Mouse (Mus musculus) heart, adult 2 months (tissue): ENCODE data around the gene Dis3l2.

ENCODE experiments used
- CTCF ChIP-seq: fragments of 200-600 bp; IDR thresholded peaks from 2 replicates; pipeline ENCODE4 v1.8.1; 2022; ENCODE audit warnings: antibody characterized with exemption, mild to moderate bottlenecking, moderate library complexity
- EP300 ChIP-seq: fragments of 200-500 bp; IDR thresholded peaks from 2 replicates; pipeline ENCODE4 v1.6.1; 2011; ENCODE audit warnings: low read depth, low read length, control low read depth; ENCODE audit not compliant: insufficient read depth
- POLR2A ChIP-seq: fragments of 200-500 bp; IDR thresholded peaks from 2 replicates; pipeline ENCODE4 v1.6.1; 2011; ENCODE audit warnings: mild to moderate bottlenecking, low read depth, low read length, control low read depth; ENCODE audit not compliant: insufficient read depth

GRCm38 (mm10) chr1:87036334-87036733, 332.7 kb downstream of the Dis3l2 start:
- TF ChIP-seq CTCF = no peak
- no peak for TF ChIP-seq POLR2A
- no peak for TF ChIP-seq EP300
